Mouse (Mus musculus): Measurements from ENCODE around the gene Lpin1. TPM values are rescaled to one million over a fixed set of nuclear protein-coding genes. Genes with fewer than 3 reads are reported as not detected.

Lpin1 gene
- total RNA-seq, 2 experiments from 2014 or later: 6.6 to 11.7 TPM

- peak; percentile 80 for ATAC-seq (ENCODE audit: poor library complexity, severe bottlenecking)
These were observed 78.6 kb downstream of the Lpin1 start for GRCm38 (mm10) chr12:16531956-16532859.

- peak; percentile 14; the same call in 1 of the 2 replicates for ATAC-seq (ENCODE audit: poor library complexity, severe bottlenecking)
These were observed 82.1 kb downstream of the Lpin1 start for GRCm38 (mm10) chr12:16528650-16529049.

- no peak for ATAC-seq (ENCODE audit: poor library complexity, severe bottlenecking)
These were observed 82.8 kb downstream of the Lpin1 start for GRCm38 (mm10) chr12:16527941-16528340.

GRCm38 (mm10) chr12:16526862-16527261 is 83.9 kb downstream of the Lpin1 start:
- ATAC-seq (ENCODE audit: poor library complexity, severe bottlenecking): no peak

GRCm38 (mm10) chr12:16526134-16526533 is 84.6 kb downstream of the Lpin1 start:
- ATAC-seq (ENCODE audit: poor library complexity, severe bottlenecking): peak; percentile 91

GRCm38 (mm10) chr12:16515183-16515582 is 95.6 kb downstream of the Lpin1 start:
- no peak for ATAC-seq (ENCODE audit: poor library complexity, severe bottlenecking)

- ATAC-seq (ENCODE audit: poor library complexity, severe bottlenecking): no peak
These were observed 97.8 kb downstream of the Lpin1 start for GRCm38 (mm10) chr12:16512991-16513390.

- ATAC-seq (ENCODE audit: poor library complexity, severe bottlenecking): peak; percentile 95
These were observed 101.5 kb downstream of the Lpin1 start for GRCm38 (mm10) chr12:16509122-16509752.

- peak; percentile 31; the same call in 1 of the 2 replicates for ATAC-seq (ENCODE audit: poor library complexity, severe bottlenecking)
These were observed 103.7 kb downstream of the Lpin1 start for GRCm38 (mm10) chr12:16506796-16507790.

- ATAC-seq (ENCODE audit: poor library complexity, severe bottlenecking): no peak
These were observed 106.5 kb downstream of the Lpin1 start for GRCm38 (mm10) chr12:16504244-16504643.

- no peak for ATAC-seq (ENCODE audit: poor library complexity, severe bottlenecking)
These were observed 112.8 kb downstream of the Lpin1 start for GRCm38 (mm10) chr12:16497960-16498359.

- ATAC-seq (ENCODE audit: poor library complexity, severe bottlenecking): no peak
These were observed 118.1 kb downstream of the Lpin1 start for GRCm38 (mm10) chr12:16492713-16493112.

- no peak for ATAC-seq (ENCODE audit: poor library complexity, severe bottlenecking)
These were observed 121.9 kb downstream of the Lpin1 start for GRCm38 (mm10) chr12:16488899-16489298.

GRCm38 (mm10) chr12:16487453-16487852 is 123.3 kb downstream of the Lpin1 start:
- ATAC-seq (ENCODE audit: poor library complexity, severe bottlenecking): no peak

Other genes with a start within 250 kb of the Lpin1 start
- not detected in 2 replicates for gene Ntsr2, start 42.4 kb upstream of the Lpin1 start, total RNA-seq (2015)
- gene Ntsr2, start 42.4 kb upstream of the Lpin1 start, total RNA-seq (2017): not detected in 2 replicates
- gene Greb1, start 189.9 kb upstream of the Lpin1 start, total RNA-seq (2015): 0.68 TPM in 1 of 2 replicates, not detected in the other
- gene Greb1, start 189.9 kb upstream of the Lpin1 start, total RNA-seq (2017): not detected in 2 replicates
- gene E2f6, start 200.0 kb upstream of the Lpin1 start, total RNA-seq (2015): 34.2 and 34.4 TPM in 2 replicates
- gene E2f6, start 200.0 kb upstream of the Lpin1 start, total RNA-seq (2017): 28.3 and 33.8 TPM in 2 replicates

Data from megakaryocyte, adult 5-6 weeks (primary cell).